Mouse (Mus musculus) heart, embryonic 14.5 days (tissue): ENCODE results near the gene Ap1m1. TPM values are rescaled to one million over a fixed set of nuclear protein-coding genes. Genes with fewer than 3 reads are reported as not detected.

Experiments
- ATAC-seq: fragments of 200-750 bp; cut with Nextera tagmentation; 2 replicates; pipeline ENCODE4 v1.8.0; 2017; ENCODE audit warnings: low read depth, moderate TSS enrichment; ENCODE audit not compliant: insufficient number of reproducible peaks, insufficient read depth, low FRiP score
- H3K27ac ChIP-seq, 2 experiments: fragments of 200-500 bp in 1 of 2; fragments of 300-500 bp in 1 of 2; sonication (generic) in 1 of 2; replicated peaks in 1 of 2; 2 replicates each; pipeline ENCODE4 v1.5.1; 2012 to 2014; ENCODE audit warnings: low read depth in 2 of 2, low read length in 2 of 2, control low read depth in 1 of 2, mild to moderate bottlenecking in 1 of 2, mixed read lengths in 1 of 2; ENCODE audit not compliant: control insufficient read depth in 1 of 2, insufficient read depth in 1 of 2
- H3K27me3 ChIP-seq: fragments of 300-500 bp; sonication (generic); 2 replicates; pipeline ENCODE4 v1.6.1; 2014; ENCODE audit warnings: mild to moderate bottlenecking, low read length, control low read depth; ENCODE audit not compliant: control insufficient read depth, insufficient read depth
- H3K36me3 ChIP-seq: fragments of 300-500 bp; sonication (generic); 2 replicates; pipeline ENCODE4 v1.6.1; 2014; ENCODE audit warnings: mild to moderate bottlenecking, control low read depth, low read length, mixed read lengths; ENCODE audit not compliant: control insufficient read depth, insufficient read depth
- H3K4me1 ChIP-seq, 2 experiments: fragments of 200-500 bp in 1 of 2; fragments of 300-500 bp in 1 of 2; sonication (generic) in 1 of 2; 2 replicates each; pipeline ENCODE4 v1.6.1; 2012 to 2014; ENCODE audit warnings: low read length in 2 of 2, control low read depth in 1 of 2, mixed read lengths in 1 of 2; ENCODE audit not compliant: control insufficient read depth in 2 of 2, insufficient read depth in 2 of 2
- H3K4me2 ChIP-seq: fragments of 300-500 bp; sonication (generic); 2 replicates; pipeline ENCODE4 v1.6.1; 2014; ENCODE audit warnings: mild to moderate bottlenecking, low read length
- H3K4me3 ChIP-seq, 2 experiments: fragments of 200-500 bp in 1 of 2; fragments of 300-500 bp in 1 of 2; sonication (generic) in 1 of 2; 2 replicates each; pipeline ENCODE4 v1.5.1; 2012 to 2014; ENCODE audit warnings: low read length in 2 of 2, mild to moderate bottlenecking in 2 of 2, control low read depth in 1 of 2, low read depth in 1 of 2, moderate library complexity in 1 of 2; ENCODE audit not compliant: control insufficient read depth in 1 of 2, insufficient read depth in 1 of 2
- H3K9ac ChIP-seq: fragments of 300-500 bp; sonication (generic); 2 replicates; pipeline ENCODE4 v1.6.1; 2014; ENCODE audit warnings: mild to moderate bottlenecking, low read length
- H3K9me3 ChIP-seq: fragments of 300-500 bp; sonication (generic); 2 replicates; pipeline ENCODE4 v1.6.1; 2016; ENCODE audit warnings: low read length, control low read depth; ENCODE audit not compliant: control insufficient read depth
- WGBS: fragments of 180-500 bp; shearing (Covaris S2); extraction: QIAGEN DNeasy Blood & Tissue Kit; methylation state at CpG from one replicate; pipeline ENCODE4 v1.1.7; 2014; 5-methylcytosine and 5-hydroxymethylcytosine counted together
- polyA plus RNA-seq: library from polyadenylated mRNA; unstranded; fragments of >200 nt; fragmentation: Nextera tagmentation; extraction: Ambion mirVana; gene quantifications from 2 replicates; pipeline ENCODE4 v1.2.1, GENCODE M21; 2014

The Ap1m1 gene
- polyA plus RNA-seq, 1 experiment from 2014 or later = 108 TPM

DNA sequence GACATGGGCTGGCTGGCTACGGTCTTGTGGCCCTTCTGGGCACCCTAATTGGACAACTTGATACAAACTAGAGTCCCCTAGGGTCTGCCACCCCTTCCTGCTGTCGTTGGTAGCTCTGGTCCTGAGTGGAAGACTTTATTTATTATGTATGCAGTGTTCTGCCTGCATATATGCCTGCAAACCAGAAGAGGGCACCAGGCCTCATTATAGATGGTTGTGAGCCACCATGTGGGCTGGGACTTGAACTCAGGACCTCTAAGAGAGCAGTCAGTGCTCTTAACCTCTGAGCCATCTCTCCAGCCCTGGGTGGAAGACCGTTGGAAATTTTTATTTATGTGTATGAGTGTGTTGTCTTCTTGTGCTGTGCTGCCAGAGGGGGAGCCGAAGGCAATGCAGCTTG is 19.1 kb upstream of the Ap1m1 start:
- ATAC-seq = no peak
- peaks cover 4% of the 10 kb centered on the region; the same call in 1 of the 2 replicates for H3K27me3 ChIP-seq
- no peaks in the 10 kb centered on the region for H3K9me3 ChIP-seq
- H3K4me1 ChIP-seq = peaks cover 0 to 11% of the 10 kb centered on the region in 2 experiments; a peak in 1 of 4 replicates
- H3K27ac ChIP-seq = no peak overlapping the region
- H3K36me3 ChIP-seq = peaks cover 33% of the 10 kb centered on the region
- WGBS = 86% methylated on average over 4 of the region's 4 CpGs
- H3K4me3 ChIP-seq = peak overlapping the region in 1 of 2 experiments; percentile 90; a peak in 2 of 4 replicates
- peak overlapping the region; percentile 85; the same call in 1 of the 2 replicates for H3K9ac ChIP-seq
- H3K4me2 ChIP-seq = peak overlapping the region; percentile 78

DNA sequence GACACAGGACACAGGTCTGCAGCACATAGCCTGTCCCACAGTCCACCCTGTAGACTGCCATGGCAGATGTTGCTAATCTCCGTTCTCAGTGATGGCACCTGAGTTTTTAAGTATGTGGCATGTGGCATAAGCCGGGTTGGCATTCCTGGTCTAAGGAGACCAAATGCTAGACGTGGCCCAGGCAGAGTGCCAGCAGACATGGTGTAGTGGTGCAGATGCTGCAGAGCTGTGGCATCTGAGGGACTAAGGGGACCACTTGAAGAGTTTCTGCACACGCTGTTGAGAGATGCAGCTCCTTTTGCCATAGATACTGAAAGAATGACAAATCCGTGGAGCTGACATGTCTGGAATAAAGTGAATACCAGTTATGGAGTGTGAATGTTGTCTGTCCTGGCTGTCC is 17.2 kb upstream of the Ap1m1 start:
- H3K9ac ChIP-seq = no peak overlapping the region
- H3K27me3 ChIP-seq = no peaks in the 10 kb centered on the region; the same call in 1 of the 2 replicates
- no peak overlapping the region for H3K4me3 ChIP-seq
- H3K4me1 ChIP-seq = peaks cover 0 to 11% of the 10 kb centered on the region in 2 experiments; a peak in 1 of 4 replicates
- ATAC-seq = no peak
- peaks cover 33% of the 10 kb centered on the region for H3K36me3 ChIP-seq
- no peaks in the 10 kb centered on the region for H3K9me3 ChIP-seq
- H3K27ac ChIP-seq = no peak overlapping the region
- no peak overlapping the region for H3K4me2 ChIP-seq
- 82% methylated on average over 5 of the region's 5 CpGs for WGBS

DNA sequence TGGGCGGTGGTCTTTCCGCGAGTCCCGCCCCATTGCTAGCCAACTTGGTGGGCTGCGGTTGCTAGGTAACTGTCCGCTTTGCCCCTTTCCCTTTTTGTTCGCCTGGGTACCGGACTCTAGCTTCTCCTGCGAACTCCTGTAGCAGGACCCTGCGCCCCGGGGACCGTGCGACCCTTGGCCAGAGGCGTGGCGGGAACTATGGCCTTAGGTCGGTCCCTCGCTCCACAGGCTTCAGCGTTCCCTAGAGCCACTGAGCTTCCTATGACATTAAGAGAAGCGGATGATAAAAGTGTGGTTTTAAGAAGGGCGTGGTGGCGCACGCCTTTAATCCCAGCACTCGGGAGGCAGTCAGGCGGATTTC is 565 bp downstream of the Ap1m1 start:
- H3K36me3 ChIP-seq = peaks cover 18% of the 10 kb centered on the region; the same call in 1 of the 2 replicates
- ATAC-seq = peak; percentile 35
- peaks cover 6 to 11% of the 10 kb centered on the region in 2 experiments for H3K4me1 ChIP-seq
- peak overlapping the region; percentile 67 for H3K4me2 ChIP-seq
- peak overlapping the region; percentile 71 for H3K9ac ChIP-seq
- peak overlapping the region; percentile 88 to 97 for H3K27ac ChIP-seq
- WGBS = under 1% methylated on average over 24 of the region's 24 CpGs
- no peaks in the 10 kb centered on the region for H3K9me3 ChIP-seq
- no peaks in the 10 kb centered on the region for H3K27me3 ChIP-seq
- peak overlapping the region; percentile 62 to 87 for H3K4me3 ChIP-seq

DNA sequence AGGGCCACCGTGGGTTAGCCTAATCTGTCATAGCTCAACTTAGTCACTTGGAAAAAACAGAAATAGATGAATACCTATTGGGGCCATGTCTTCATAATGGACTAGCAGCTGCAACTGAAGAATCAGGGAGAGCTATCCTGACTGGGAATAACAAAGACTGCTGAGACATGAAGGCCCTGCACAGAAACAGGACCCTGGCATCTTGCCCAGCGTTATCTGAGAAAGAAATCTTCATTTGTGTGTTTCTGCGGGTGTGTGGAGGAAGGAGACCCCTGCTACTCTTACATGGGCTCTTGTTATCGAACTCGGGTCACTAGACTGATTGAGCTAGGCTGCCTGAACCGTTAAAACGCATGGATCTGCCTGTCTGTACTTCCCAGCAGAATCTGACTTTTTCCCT is 1.1 kb downstream of the Ap1m1 start:
- WGBS = 64% methylated on average over 7 of the region's 7 CpGs
- Histone ChIP-seq H3K27ac (0 out of 4 replicates have a peak overlapping the region, but pooled peaks of 1 of the 2 experiments have one; percentile 97), H3K4me2 (peak overlapping the region; percentile 67), H3K9ac (peak overlapping the region; percentile 71), H3K4me3 (peak overlapping the region; percentile 62 to 87), H3K36me3 (peaks cover 18% of the 10 kb centered on the region; the same call in 1 of the 2 replicates), H3K9me3 (no peaks in the 10 kb centered on the region), H3K27me3 (no peaks in the 10 kb centered on the region), H3K4me1 (peaks cover 6 to 11% of the 10 kb centered on the region in 2 experiments)
- no peak for ATAC-seq

DNA sequence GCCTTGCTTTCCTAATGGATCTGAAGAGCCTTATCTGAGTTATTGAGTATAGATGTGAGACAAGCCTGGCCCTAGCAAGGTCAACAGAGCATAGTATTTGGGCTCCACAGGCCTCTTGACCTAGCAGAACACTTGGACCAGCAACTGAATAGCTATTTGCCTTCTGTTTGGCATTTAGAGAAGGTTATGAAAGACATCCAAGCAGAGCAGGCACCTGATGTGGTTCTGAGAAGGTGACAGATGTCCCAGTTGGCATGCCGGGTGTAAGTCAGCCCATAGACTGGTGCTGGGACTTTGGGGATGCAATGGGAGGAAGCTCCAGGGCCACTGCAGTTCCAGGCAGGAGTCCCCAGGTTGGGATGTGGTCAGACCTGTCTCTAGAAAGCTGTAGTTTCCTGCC is 2.4 kb downstream of the Ap1m1 start:
- H3K4me2 ChIP-seq = no peak overlapping the region
- WGBS = 90% methylated on average over 1 of the region's 1 CpGs
- H3K27ac ChIP-seq = no peak overlapping the region
- no peak overlapping the region for H3K4me3 ChIP-seq
- H3K9ac ChIP-seq = no peak overlapping the region; the same call in 1 of the 2 replicates
- peaks cover 29% of the 10 kb centered on the region for H3K36me3 ChIP-seq
- H3K27me3 ChIP-seq = no peaks in the 10 kb centered on the region
- H3K4me1 ChIP-seq = peaks cover 6 to 11% of the 10 kb centered on the region in 2 experiments
- H3K9me3 ChIP-seq = no peaks in the 10 kb centered on the region
- no peak for ATAC-seq

DNA sequence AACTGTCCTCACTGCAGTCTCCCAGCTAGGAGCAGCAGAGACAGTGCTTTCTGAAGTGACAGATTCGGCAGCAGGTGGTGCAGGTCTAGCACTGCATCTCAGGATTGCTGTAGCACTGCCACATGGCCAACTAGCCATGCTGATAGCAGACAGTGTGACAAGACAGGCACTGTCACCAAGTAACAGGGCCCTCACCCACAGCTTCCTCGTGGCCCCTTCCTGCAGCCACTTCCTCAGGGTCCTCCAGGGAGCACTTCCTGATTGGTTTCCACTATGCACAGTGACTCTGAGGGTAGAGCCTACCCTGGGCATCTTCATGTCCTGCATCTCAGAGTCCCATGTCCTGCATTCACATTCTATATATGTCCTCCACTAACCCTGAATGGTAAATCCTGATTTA is 4.8 kb downstream of the Ap1m1 start:
- Histone ChIP-seq H3K36me3 (peaks cover 46% of the 10 kb centered on the region), H3K4me1 (peaks cover 4 to 11% of the 10 kb centered on the region in 2 experiments), H3K27ac (no peak overlapping the region), H3K27me3 (no peaks in the 10 kb centered on the region), H3K4me3 (no peak overlapping the region), H3K9ac (no peak overlapping the region), H3K4me2 (no peak overlapping the region), H3K9me3 (no peaks in the 10 kb centered on the region)
- 37% methylated on average over 2 of the region's 2 CpGs for WGBS
- ATAC-seq = no peak

DNA sequence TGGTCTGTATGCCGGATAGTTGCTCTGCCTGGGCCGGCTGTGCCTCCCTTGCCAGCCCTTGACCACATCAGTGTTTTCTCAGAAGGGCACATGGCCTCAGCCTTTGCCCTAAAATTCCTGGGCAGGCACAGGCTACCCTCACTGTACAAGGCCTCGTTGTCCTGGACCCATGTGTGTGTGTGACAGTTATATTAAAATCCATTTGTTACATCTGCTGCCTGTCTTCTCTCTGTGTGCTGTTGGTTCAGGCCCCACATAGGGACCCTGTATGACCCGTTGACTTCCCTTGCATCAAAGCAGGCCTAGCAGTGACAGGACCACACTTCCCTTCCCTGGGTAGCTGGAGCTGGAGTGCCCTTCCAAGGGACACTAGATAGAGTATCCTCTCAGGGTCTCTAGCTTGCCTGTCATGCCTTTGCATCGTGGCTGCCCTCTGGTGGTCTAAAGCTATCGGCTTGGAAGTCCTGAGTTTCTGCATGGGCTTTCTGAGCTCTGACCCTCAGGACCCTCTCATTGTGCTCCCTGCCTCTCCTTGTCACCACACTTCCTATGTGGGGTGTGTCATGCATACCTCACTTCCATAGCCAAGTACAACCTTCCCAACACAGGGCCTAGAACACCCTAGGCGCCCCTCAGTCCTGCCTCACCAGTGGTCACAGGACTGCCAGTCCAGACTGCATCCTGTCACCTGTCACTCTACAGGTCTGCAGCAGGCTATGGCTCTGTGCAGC is 17.5 kb downstream of the Ap1m1 start:
- WGBS = 51% methylated on average over 7 of the region's 7 CpGs
- no peak overlapping the region for H3K4me2 ChIP-seq
- no peaks in the 10 kb centered on the region for H3K9me3 ChIP-seq
- ATAC-seq = no peak
- H3K27me3 ChIP-seq = no peaks in the 10 kb centered on the region
- H3K27ac ChIP-seq = no peak overlapping the region; a peak in 1 of 4 replicates
- no peak overlapping the region for H3K4me3 ChIP-seq
- peaks cover 5 to 11% of the 10 kb centered on the region in 2 experiments for H3K4me1 ChIP-seq
- no peak overlapping the region for H3K9ac ChIP-seq
- peaks cover 37% of the 10 kb centered on the region for H3K36me3 ChIP-seq
